Mouse (Mus musculus) granulocyte monocyte progenitor cell, adult 5-6 weeks (primary cell): Measurements from ENCODE around the gene Trub1. TPM values are rescaled to one million over a fixed set of nuclear protein-coding genes. Genes with fewer than 3 reads are reported as not detected.

ENCODE experiments used
- ATAC-seq: replicated peaks from 2 replicates; pipeline ENCODE4 v1.8.0; 2016; ENCODE audit warnings: mild to moderate bottlenecking, moderate TSS enrichment, inconsistent platforms; ENCODE audit not compliant: poor library complexity, severe bottlenecking
- total RNA-seq, 2 experiments: library from RNA; stranded (forward) in 1 of 2; stranded (reverse) in 1 of 2; fragments of 200-712, 200-1000 nt in 1 of 2; fragments of >200 nt in 1 of 2; fragmentation: Nextera tagmentation in 1 of 2; gene quantifications; 2 replicates each; pipeline ENCODE4 v1.2.3; 2014 to 2017

Trub1 gene
- total RNA-seq (2014; fragmentation: Nextera tagmentation): 16.5 and 16.7 TPM in 2 replicates
- 13.2 and 21.0 TPM in 2 replicates for total RNA-seq (2017)

DNA sequence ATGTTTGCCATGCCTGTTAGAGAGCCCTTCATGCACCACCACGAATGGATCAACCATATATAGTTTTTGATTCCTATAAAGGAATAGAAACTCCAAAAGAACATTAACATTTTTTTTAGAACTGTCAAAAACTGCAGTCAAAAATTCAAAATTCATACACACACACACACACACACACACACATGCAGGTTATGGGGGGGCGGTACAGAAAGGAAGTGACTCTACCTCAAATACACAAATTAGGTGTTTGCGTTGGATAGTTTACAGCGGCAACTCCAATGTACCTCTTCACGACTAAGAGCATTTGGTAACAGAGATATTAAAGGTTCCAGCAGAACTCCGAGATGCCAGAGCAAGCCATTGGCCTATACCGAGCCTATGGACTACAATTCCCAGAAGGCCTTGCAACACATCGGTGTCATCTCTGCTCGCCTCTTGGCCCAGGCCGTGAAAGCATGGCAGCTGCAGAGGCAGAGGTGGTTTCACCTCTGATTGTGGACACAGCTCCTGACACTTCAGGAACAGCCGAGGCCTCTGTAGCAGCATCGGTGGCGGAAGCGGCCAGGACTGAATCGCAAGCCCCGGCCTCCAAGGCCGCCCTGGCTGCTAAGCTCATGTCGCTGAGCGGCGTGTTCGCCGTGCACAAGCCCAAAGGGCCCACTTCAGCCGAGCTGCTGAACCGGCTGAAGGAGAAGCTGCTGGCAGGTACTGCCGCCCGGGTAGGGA lies at the start of gene Trub1:
TSS of gene Trub1 (plus strand) at position 421 of the 726 bp plus-strand sequence.
- peak; percentile 99 for ATAC-seq

DNA sequence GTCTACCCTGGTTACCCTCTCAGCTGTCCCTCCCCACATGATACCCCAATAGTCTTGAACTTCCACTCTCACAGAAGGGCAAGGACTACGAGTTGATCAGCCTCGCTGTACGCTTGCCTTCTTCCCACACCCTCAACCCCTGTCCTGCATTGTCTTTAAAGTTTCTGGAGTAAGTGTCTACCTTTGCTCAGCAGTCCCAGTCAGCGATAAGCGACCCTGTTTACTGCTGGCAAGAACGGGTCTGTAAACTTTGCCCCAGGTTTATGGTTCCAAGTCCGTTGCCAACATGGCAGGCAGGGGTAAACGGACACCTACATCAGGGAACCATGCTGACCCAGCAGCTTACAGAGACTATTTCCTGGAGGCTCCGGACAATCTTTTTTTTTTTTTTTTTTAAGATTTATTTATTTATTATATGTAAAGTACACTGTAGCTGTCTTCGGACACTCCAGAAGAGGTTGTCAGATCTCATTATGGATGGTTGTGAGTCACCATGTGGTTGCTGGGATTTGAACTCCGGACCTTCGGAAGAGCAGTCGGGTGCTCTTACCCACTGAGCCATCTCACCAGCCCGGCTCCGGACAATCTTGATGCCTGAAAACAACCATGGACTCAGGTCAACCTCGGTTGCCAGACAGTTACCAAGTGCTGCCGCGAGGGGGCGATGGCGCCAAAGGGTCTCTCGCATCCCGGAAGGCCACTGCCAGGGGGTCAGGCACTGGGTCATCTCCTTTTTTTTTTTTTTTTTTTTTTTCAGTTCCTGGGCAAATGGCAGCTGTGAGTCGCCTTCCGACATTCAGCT lies 48.8 kb upstream of the Trub1 start:
- peak; percentile 96 for ATAC-seq

DNA sequence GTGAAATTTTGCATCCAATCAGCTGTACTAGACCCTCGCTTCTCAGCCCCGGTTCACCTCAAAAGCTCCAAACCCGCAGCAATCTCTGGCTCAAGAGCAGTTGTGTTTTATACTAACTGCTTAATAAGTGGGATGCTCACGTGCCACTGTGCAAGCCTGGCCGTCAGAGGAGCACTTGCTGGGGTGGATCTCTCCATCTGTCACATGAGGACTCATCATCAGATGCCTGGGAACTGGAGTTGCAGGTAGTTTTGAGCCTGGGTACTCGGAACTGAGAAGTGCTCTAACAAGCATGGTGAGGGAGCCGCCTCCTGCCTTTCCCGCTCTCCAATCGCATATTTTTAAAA lies 48.2 kb upstream of the Trub1 start:
- ATAC-seq: 0 out of 2 replicates have a peak, but pooled peaks have one; percentile 12

DNA sequence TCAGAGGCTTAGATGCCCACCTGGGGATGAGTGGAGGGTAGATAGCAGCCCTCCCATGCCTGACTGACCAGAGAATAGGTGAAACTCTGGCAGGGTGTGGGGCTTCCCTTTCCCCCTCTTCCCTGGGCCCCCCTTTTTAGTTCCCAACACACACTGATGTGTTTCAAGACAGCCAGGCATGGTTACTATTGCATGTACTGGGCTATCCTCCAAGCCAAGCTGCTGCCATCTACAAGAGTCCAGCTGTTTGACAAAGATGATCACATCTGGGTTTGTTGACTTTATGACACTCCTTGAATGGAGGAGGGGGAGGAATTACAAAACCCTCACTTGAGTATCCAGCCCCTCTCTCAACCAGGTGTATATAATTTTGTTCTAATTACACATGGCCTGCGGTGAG lies 44.8 kb upstream of the Trub1 start:
- no peak for ATAC-seq

DNA sequence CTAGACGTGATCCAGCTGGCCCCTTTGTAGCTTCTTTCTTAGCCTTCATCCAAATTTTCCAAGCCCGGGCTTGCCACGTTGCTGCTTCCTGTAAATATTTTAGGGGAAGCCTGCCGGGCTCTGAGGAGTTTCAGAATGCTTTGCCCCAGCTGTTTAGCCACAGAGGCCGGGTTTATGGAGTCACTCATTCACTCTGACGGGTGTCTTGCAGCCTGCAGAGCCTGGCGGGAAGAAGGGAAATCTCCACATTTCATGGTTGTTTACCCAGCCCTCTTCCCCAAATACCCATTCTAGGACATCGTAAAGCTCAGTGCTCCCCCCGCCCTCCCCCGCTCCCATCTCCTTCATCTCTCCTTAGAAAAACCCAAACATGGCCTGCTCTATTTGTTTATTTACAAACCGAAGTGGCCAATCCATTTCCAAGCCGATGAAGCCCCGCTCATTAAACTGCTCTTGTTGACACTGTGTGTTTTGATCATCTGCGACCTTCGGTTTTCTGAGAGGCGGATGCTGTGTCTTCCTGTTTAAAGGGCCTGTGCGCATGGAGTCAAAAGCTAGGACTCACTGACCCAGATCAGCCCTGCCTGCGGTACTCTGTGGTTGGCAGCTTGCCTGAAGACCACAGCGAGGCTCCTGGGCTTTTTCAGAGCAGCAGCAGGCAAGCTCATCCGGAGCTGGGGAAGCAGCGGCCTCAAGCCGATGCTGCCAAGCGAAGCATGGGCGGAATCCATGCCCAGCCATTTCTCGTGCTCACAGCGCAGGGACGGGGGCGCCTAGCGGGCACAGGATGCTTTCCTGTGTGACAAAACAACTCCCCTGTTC lies 41.1 kb upstream of the Trub1 start:
- peak; percentile 61 for ATAC-seq

DNA sequence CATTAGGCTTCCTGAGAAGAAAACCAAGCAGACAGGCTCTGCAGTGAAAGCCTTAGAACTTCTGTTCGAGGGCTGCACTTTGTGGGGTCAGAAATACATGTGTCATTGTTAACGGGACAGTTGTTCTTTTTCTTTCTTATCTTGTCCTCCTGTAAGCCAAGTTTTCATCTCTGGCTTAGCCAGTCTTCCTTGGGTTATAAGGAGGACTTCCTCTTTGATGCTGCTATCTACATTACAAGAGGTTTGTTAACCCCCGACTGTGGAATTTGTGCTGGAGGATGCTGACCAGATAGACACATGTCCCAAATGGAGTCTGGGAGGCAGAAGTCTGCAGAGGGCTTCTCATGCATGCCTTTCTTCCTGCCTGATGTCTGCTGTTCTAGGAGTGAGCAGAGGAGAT lies 39.5 kb upstream of the Trub1 start:
- ATAC-seq: peak; percentile 30; the same call in 1 of the 2 replicates

DNA sequence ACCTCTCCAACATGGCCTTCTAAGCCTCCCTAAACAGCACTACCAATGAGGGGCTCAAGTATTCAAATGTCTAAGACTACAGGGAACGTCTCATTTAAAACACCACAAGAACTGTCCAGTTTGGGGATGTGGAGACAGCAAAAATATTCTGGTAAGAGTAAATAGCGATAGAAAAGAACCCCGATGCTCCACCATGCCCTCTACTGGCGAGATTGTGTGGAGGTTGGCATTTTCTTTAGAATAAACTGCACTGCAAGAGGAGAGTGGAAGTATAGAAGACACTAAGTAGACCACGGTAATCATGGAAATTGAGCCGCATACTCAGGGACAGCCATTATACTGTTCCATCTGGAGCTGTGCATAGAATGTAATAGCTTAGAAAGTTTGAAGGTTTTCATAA lies 38.8 kb upstream of the Trub1 start:
- no peak for ATAC-seq

DNA sequence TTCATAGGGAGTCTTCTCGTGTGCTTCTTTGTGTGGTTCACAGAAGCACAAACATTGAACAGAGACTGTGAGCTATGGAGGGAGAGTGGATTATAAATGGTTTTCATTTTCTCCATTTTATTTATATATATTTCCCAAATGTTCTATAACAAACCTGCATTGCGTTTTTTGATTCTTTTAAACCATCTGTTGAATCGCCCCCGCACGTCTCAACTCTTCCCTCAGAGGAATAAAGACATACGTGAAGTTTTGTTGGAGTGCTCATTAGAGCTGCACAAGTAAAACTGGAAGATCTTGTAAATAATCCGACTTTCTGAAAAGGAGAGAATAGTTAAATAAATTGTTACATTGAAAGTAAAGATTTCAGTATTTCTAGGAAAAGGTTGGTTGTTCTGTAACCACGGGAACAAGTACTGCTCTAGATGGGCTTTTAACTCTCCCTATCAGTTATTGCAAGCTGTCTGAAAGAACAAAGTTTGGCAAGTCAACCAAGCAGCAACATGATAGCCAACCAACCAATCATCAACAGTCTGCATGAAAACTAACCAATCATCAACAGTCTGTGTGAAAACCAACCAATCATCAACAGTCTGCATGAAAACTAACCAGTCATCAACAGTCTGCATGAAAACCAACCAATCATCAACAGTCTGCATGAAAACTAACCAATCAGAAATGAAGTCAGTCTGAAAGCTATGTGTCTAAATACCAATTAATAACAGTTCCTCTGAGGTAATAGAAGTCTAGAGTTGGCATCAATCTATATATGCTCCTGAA lies 37.5 kb upstream of the Trub1 start:
- ATAC-seq: no peak

DNA sequence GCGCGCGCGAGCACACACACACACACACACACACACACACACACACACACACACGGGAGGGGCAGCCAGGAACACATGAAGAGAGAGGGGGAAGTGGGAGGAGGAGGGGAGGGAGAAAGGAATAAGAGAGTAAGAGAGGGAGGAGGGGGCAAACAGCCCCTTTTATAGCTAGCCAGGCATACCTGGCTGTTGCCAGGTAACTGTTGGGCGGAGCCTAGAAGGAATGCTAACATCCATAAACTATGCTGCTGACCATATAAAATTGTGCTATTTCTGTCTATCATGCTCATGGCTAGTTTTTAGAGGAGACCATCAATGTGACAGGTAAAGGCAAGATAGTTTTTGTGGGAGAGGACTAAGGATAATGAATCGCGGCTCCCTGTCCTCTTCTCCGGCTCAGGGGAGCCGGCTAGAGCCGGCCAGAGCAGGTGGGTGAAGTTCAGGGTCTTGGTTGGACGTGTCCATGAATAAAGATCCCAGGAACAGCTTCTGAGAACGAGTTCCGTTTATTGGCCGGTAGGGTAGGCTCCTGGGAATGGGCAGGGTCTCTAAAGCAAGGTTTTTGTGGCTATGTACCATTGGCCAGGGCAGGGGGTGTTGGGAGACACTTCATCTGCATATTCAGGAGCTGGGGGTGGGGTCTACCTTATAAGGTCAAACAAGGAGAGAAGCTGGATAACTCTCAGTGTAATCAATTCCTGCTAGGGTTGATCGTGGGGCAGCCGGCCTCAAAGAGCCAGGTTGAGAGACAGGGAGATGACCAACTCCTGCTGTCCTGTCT lies 34.7 kb upstream of the Trub1 start:
- ATAC-seq: no peak

DNA sequence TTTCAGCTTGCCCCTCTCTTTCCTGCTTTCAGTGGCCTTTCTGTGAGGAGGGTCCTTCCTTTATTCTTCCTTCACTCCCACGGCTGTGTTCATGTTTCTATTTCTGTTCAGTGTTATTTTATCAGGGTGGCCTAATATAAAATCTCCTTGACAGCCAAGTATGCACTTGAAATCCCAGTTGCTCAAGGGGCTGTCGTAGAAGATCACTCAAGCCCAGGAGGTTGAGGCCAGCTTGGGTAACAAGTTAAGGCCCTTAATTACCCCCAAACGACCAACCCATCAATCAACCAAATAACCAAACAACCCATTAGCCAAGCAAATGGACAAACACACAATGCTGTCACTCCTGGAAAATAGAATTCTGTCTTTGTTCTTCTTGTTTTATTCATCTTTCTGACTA lies 29.3 kb upstream of the Trub1 start:
- ATAC-seq: no peak

DNA sequence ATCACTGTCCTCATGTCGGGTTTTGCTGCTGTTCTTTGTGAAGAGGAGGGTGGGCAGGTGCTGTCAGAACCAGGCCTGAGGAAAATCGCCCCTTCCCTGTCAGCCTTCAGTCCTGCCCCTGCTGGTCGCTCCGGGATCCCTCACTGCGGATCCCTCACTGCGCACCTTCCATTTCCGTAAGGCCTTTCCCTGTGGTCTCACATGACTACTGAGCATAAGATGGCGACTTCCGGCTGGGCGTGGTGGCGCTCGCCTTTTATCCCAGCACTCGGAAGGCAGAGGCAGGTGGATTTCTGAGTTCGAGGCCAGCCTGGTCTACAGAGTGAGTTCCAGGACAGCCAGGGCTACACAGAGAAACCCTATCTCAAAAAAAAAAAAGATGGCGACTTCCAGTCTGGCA lies 27.4 kb upstream of the Trub1 start:
- no peak for ATAC-seq

DNA sequence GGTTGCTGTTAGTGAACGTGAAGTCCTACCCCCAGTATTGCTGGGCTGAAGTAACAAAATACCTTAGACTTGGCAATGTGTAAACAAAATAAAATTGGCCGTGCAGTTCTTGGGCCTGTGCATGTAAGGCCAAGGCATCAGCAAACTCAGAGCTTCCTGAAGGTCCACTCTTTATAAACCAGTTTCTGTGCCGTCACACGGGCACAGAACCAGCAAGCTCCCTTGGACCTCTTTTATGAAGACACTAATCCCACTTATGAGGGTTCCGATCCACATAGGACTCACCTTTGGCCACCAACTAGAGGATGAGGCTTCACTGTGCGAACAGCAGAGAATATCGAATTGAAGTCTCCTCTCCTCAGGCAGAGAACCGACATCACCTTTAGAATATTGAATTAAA lies 25.9 kb upstream of the Trub1 start:
- ATAC-seq: no peak

DNA sequence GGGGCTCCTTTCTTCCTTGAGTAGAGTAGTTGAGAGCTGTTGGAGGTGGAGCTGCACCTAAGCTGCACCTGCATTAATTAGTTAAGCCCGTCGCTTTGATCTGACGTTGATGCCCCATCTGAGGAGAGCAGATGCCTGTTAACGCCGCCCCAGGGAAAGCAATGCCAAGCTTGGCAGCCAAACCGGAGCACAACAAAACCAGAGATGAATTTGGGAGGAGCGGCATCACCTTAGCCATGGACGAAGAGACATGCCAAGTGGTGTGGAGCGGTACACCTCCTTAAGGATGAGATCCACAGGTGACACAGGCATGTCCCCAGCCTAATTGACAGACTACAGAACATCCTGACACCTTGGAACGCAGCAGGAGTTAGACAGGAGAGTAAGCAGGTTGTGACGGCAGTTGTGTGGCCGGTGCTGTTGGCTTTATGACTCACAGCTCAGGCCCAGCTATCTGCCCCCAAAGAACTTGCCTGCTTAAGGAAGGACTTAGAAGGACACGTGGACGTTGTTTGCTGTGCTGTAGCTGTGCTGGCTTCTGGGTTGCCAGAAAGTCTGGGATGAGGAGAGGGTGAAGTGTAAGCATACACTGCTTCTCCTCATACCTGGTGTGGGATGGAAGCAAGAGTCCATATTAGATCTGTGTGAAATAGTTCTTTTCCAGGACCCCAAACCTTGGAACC lies 24.8 kb upstream of the Trub1 start:
- ATAC-seq: no peak

DNA sequence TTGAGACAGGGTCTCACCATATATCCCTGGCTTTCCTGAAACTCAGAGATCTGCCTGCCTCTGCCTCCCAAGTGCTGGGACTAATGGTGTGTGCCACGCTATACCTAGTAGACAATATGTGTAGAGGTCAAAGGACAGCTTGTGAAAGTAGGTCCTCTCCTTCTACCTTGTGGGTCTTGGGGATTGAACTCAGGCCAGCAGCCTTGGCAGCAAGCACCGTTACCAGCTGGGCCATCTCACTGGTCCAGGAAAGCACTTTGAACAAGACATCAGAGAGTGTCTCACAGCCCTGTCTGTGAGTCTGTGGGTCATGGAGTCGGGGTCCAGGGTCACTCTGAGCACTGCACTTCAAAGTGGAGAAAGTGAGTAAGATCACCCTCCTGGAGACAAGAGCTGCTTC lies 24.1 kb upstream of the Trub1 start:
- ATAC-seq: no peak

DNA sequence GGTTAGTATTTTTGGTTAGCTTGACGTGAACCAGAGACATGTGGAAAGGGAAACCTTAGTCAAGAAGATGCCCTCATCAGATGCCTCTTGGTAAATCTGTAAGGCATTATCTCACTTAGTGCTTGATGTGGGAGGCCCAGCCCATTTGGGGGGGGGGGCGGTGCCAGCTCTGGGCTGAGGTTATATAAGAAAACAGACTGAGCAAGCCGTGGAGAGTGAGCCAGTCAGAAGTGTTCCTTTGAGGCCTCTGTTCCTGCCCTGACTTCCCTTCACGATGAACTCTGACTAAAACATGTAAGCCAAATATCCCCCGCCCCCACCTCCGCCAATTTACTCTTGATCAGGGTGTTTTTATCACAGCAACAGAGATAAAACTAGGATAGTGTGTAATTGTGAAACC lies 22.8 kb upstream of the Trub1 start:
- ATAC-seq: no peak

DNA sequence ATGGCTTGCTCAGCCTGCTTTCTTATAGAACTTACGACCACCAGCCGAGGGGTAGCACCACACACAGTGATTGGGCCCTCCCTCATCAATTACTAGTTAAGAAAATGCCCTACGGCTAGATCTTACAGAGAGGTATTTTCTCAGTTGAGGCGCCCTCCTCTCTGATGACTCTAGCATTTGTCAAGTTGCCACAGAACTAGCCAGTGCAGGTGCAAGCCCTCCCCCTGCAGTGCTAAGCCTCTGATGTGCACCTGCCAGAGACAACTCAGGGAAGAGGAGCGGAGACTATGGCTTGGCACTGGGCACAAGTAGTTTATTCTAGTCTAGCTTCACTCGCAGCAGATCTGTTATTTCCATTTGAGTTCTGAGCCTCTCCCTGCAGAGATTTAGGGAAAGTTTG lies 21.2 kb upstream of the Trub1 start:
- ATAC-seq: no peak

DNA sequence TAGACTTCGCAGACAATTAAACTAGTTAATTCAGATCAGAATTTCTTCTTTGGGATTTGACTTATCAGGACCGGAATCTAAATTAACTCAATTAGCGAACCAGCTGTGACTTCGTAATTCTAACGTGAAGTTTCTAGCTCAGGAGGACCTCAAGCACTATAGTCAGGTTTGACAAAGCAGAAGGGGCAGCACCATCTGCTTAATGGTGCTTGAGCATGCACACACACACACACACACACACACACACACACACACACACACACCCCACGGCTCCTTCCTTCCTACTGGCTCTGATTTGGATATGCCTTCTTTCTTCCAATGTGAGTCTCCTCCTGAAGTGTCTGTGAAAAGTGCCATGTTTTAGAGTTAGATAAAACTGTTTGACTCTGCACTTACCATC lies 18.7 kb upstream of the Trub1 start:
- ATAC-seq: no peak

DNA sequence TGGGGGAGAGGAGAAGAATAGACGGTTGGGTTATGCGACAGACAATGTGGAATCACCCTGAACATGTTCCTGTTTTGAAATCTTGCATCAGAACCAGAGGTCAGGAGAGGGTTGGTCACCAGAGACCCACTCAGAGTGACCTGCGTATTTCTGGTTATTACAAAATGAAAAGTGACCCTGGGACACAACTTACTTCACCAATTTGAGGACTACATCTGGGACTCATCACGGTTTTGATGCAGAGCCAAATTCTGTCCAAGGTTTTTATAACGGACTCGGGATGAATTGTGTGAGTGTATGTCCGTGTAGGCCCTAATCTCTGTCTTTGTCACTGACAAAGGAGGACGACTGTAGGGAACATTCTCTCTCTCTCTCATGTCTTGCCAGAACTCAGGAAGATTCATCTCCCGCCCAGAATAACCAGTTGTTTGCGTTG lies 16.1 kb upstream of the Trub1 start:
- ATAC-seq: peak; percentile 42

DNA sequence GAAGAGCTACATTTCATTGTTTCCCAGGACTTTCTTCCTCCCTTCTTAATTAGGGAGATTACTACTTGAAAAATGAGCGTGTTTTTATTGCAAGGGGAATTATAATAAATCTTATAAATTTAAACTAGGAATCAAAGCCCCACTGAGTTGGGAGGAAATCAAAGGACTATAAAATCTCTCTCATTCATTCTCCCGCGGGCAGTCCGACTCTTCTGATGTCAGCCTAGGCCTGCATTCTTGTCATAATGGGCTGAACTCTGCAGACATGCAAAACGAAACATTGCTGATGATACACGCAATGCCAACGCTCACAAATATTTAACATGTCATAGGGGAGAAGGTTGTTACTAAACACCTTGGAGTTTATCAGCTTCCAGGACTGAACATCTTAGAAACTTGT lies 15.7 kb upstream of the Trub1 start:
- ATAC-seq: no peak
